Mouse (Mus musculus): ENCODE measurements around the gene Tmem160.

The Tmem160 gene

GRCm38 (mm10) chr7:16452587-16453073, at the start of gene Tmem160:
Tmem160 (plus strand) TSS chr7:16452779.
- no peak for DNase-seq (ENCODE audit: extremely low spot score, low spot score)

GRCm38 (mm10) chr7:16402968-16403948, 49.3 kb upstream of the Tmem160 start:
- DNase-seq (ENCODE audit: extremely low spot score, low spot score) = peak; percentile 52

- no peak for DNase-seq (ENCODE audit: extremely low spot score, low spot score)
Observed at GRCm38 (mm10) chr7:16404315-16405072, 48.1 kb upstream of the Tmem160 start.

- no peak for DNase-seq (ENCODE audit: extremely low spot score, low spot score)
Observed at GRCm38 (mm10) chr7:16405073-16405455, 47.5 kb upstream of the Tmem160 start.

DNA sequence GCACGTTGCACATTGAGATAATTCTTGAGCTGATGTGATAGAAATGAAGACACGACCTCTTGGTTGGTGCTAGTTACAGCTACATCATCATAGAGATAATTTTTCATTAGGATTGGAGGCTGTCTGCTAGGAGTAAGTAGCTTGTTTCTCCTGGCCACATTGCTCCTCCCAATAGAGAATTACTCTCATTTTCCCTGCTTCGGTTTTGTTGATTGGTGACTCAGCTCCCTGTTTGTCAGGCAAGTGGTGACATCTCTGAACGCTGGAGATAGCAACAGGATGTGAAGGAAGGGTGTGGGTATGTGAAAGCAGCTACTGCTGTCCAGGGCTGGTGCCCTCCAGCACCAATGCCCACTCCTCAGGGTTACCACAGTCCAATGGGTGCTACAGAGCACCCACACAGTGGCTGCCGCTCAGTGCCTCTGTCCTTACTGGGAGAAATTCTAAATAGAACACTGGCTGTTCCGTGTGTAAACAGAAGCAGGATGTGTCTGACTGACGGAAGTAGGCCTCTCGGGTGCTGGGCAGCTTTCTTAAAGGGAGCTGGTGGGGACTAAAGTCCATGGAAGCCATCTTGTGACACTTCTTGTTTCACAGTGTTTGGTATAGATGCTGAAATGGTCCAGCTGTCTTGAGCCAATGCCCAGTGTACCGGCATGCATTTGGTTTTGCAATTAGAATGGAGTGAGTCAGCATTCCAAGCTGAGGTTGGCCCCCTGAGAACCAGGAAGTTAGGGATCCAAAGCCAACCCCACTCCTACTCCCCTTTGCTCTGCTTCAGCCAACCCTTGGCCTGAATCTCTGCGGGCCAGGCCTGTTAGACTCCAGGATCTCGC, 46.8 kb upstream of the Tmem160 start:
- no peak for DNase-seq (ENCODE audit: extremely low spot score, low spot score)

DNA sequence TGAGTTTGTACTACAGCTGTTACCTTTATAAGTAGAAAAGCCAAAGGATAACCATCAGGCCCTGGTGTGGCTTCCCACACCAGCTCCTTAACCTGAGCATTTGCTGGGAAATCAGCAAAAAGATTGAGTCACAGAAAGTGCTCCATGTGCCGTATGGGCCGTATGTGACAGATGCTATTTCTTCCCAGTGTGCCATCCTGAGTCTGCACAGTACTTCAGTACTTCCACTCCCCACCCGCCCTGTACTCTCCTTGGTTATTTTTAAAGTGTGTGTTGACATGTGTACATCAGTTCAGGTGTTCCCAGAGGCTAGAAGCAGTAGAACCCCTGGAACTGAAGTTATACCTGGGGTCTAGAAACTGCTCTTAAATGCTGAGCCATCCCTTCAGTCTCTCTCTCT, 45.6 kb upstream of the Tmem160 start:
- no peak for DNase-seq (ENCODE audit: extremely low spot score, low spot score)

- DNase-seq (ENCODE audit: extremely low spot score, low spot score) = no peak
Observed at GRCm38 (mm10) chr7:16411100-16411499, 41.5 kb upstream of the Tmem160 start.

- DNase-seq (ENCODE audit: extremely low spot score, low spot score) = no peak
Observed at GRCm38 (mm10) chr7:16412220-16412896, 40.2 kb upstream of the Tmem160 start.

DNA sequence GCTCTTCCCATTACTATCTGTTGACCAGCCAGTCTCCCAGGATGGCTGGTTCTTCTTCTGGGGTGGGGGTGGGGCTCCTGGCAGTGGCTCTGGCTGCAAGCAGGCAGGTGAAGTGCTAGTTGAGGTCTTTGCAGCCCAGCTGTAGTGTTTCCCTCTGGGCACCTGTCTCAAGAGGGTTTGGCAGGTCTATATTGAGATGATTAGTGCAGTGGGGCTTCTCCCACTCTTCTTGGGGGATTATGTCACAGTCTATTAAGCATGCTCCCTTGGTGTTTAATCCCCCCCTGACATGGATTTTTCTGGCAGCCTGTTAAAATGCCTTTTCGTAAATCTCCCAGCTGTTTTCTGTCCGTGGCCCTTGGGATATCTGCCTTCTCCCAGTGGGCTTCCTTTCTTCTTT, 39.6 kb upstream of the Tmem160 start:
- DNase-seq (ENCODE audit: extremely low spot score, low spot score) = no peak

GRCm38 (mm10) chr7:16415426-16415825, 37.2 kb upstream of the Tmem160 start:
- no peak for DNase-seq (ENCODE audit: extremely low spot score, low spot score)

DNA sequence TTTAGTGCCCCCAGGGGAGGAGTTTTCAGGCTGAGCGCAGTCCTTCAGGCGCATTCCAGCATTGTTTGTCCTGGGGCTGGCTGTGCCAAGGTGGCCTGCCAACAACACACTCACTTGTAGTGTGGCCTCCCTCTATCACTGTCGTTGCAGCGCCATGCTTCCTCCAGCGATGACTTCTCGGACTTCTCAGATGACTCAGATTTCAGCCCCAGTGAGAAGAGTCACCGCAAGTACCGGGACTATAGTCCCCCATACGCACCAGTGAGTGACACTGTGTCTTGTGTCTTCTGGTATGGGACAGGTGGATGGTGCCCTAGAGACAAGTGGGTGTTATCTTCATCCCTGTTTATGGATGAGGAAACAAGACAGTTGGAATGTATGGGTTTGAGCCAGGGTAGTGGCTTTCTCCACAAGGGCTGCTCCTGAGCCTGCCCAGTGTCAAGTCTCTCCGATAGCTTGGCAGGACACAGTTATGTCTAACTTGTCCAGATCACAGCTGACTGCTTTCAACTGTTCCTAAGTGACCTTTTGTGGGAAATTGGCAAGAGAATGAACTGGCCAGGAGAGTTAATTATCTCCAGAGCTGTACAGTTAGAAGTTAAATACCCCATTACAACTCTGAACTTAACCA, 35.3 kb upstream of the Tmem160 start:
- DNase-seq (ENCODE audit: extremely low spot score, low spot score) = no peak

- no peak for DNase-seq (ENCODE audit: extremely low spot score, low spot score)
Observed at GRCm38 (mm10) chr7:16418713-16419112, 33.9 kb upstream of the Tmem160 start.

DNA sequence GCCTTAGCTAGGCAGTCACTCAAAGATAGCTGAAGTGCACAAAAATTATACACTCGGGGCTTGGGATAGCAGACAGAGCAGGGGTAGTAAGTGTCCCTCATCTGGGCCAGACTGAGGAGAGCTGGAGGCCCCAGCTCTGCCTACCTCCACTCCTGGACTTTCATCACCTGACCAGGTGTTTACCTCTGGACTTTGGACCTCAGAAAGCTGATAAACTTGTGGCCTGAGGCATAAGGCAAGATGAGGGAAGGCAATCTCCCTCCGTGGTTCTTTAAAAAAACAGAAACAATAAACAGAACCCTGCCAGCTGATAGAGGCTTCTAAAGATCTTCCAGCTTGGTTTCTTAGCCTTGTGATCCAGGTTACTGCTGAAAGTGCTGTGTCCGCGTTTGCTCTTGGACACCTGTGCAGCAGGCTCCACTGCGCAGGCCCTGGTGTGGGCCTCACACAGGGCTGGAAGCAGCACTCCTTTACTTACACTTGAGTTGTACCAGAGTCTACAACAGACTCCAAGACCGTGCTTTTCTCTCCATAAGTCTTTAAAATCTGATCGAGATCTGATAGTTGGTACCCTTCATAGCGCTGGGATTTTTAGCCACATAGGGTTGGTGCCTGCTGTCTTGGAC, 32.0 kb upstream of the Tmem160 start:
- no peak for DNase-seq (ENCODE audit: extremely low spot score, low spot score)

- DNase-seq (ENCODE audit: extremely low spot score, low spot score) = no peak
Observed at GRCm38 (mm10) chr7:16422222-16422856, 30.2 kb upstream of the Tmem160 start.

- DNase-seq (ENCODE audit: extremely low spot score, low spot score) = no peak
Observed at GRCm38 (mm10) chr7:16423731-16424130, 28.8 kb upstream of the Tmem160 start.

DNA sequence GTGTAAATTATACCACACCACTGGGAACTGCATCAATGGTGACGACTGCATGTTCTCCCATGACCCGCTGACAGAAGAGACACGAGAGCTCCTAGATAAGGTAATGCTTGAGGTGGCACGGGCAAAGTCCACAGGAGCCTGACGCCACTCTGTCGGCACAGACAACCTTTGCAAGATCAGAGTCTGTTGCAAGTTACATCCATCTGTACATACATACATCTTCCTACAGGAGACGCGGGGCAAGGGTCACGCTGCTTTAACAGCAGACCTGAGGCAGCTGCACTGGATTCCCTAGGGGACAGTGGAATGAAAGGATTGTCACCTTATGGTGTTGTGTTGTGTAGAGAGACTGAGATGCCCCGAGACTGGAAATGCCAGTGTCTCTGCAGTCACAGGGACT, 26.9 kb upstream of the Tmem160 start:
- no peak for DNase-seq (ENCODE audit: extremely low spot score, low spot score)

GRCm38 (mm10) chr7:16426129-16426729, 26.4 kb upstream of the Tmem160 start:
- DNase-seq (ENCODE audit: extremely low spot score, low spot score) = peak; percentile 68

DNA sequence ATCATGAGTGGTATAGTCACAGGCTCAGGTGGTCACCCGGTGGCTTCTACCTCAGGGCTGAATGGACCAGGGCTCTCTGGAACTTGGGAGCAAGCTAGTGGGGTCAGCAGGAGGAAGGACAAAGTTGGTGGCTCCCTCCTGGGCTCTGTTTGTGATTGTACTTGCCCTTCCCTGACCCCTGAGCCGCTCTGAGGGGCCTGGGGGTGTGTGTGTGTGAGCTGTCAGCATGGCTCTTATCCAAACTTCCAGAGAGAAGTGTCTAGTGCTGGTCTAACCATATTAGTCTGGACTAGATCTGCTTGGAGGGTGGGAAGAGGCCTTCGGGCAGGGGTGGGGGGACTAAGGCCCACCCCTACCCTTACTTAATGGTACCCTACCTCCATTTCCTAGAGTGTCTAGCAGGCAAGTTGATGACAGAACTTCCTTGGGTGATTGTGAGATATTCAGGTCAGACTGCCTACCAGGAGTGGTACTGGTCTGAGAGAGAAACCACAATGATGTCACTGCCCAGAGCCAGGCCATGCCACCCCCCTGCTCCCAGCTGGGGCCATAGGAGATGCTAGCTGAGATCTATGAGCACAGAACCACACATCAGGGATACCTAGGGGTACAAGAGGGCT, 19.1 kb upstream of the Tmem160 start:
- DNase-seq (ENCODE audit: extremely low spot score, low spot score) = no peak
